14 mouse cellular contexts compared by ENCODE assay signal in the genomic region with DNA sequence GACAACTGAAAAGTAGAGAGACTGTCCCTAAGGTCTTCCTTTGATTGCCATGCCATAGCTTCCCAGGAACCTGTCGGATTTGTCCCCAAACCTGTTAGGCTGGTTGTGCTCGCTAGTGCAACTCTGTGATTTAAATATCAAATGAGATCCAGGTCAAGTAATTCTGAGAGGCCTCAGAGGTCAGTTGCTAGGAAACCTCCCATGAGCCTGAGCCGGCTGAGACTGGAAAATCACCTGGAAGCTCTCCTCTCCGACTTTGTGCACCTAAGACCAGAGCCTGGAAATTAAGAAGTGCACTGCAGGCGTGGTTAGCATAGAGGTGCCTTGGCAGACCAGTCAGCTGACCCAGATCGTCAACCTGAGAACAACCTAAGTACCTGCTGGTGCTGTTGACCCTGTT. TPM values are rescaled to one million over a fixed set of nuclear protein-coding genes. Genes with fewer than 3 reads are reported as not detected.
DNase-seq lines count a peak whose midpoint lies in the region; ATAC-seq and TF ChIP-seq lines count a peak whose summit lies in the region.
"Had no signal": no experiment of that assay in that cellular context is flagged by ENCODE, and none has a peak within 500 bp of the region (broad histone marks: within the 10 kb centered on the region; RNA-seq: fewer than 3 reads in every experiment).

No protein-coding gene starts in this region.

- H3K4me2 ChIP-seq in stomach, embryonic 16.5 days (ENCODE audit: low read depth, low read length), result no peak overlapping the region
- no peak overlapping the region for H3K4me2 ChIP-seq in liver, embryonic 12.5 days

- no peak overlapping the region for H3K9ac ChIP-seq in heart, adult 2 months (ENCODE audit: low read depth, low read length)
- H3K9ac ChIP-seq in stomach, embryonic 16.5 days (ENCODE audit: low read length), result peak overlapping the region; percentile 5; the same call in 1 of the 2 replicates
- no peak overlapping the region for H3K9ac ChIP-seq in liver, embryonic 12.5 days

- no peaks in the 10 kb centered on the region for H3K4me1 ChIP-seq in heart, adult 2 months (ENCODE audit: control insufficient read depth, insufficient read depth, low read length)
- H3K4me1 ChIP-seq in kidney, adult 2 months (ENCODE audit: control insufficient read depth, insufficient read depth, low read length), result peaks cover 11% of the 10 kb centered on the region
- H3K4me1 ChIP-seq in stomach, embryonic 16.5 days (ENCODE audit: control insufficient read depth, insufficient read depth, low read length), result no peaks in the 10 kb centered on the region
- H3K4me1 ChIP-seq in liver, embryonic 12.5 days, result no peaks in the 10 kb centered on the region
- H3K4me1 ChIP-seq: heart, embryonic 10.5 days had no signal

- H3K4me3 ChIP-seq in heart, adult 2 months, result no peak overlapping the region
- H3K4me3 ChIP-seq in kidney, adult 2 months (ENCODE audit: insufficient read depth, low read depth, low read length), result no peak overlapping the region
- no peak overlapping the region for H3K4me3 ChIP-seq in stomach, embryonic 16.5 days (replicated peaks; ENCODE audit: low read length)
- no peak overlapping the region for H3K4me3 ChIP-seq in liver, embryonic 12.5 days
- H3K4me3 ChIP-seq: heart, embryonic 10.5 days; midbrain, embryonic 10.5 days had no signal

- no peak overlapping the region for H3K27ac ChIP-seq in heart, adult 2 months
- peak overlapping the region; percentile 82 for H3K27ac ChIP-seq in kidney, adult 2 months (ENCODE audit: insufficient read depth, low read depth, low read length)
- peak overlapping the region; percentile 80 for H3K27ac ChIP-seq in stomach, embryonic 16.5 days (ENCODE audit: low read length)
- H3K27ac ChIP-seq in liver, embryonic 12.5 days, result no peak overlapping the region
- H3K27ac ChIP-seq: heart, embryonic 10.5 days; midbrain, embryonic 10.5 days had no signal

- TF ChIP-seq EP300 in heart, adult 2 months (IDR thresholded peaks at IDR 0.05; ENCODE audit: insufficient read depth, low read depth, low read length), result no peak

- ATAC-seq in stomach, embryonic 16.5 days (ENCODE audit: insufficient read depth, low FRiP score), result peak; percentile 34; the same call in 1 of the 2 replicates
- ATAC-seq in liver, embryonic 12.5 days, result no peak

- TF ChIP-seq CTCF in heart, adult 2 months (IDR thresholded peaks at IDR 0.05), result no peak
- TF ChIP-seq CTCF in kidney, adult 2 months (conservative IDR thresholded peaks at IDR 0.05; ENCODE audit: insufficient read depth, insufficient read length, low read depth, low read length), result no peak

- H3K79me2 ChIP-seq in heart, adult 2 months (replicated peaks; ENCODE audit: control insufficient read depth, insufficient read depth, low read length), result no peaks in the 10 kb centered on the region

- peaks cover 8% of the 10 kb centered on the region for H3K9me3 ChIP-seq in stomach, embryonic 16.5 days (replicated peaks; ENCODE audit: control insufficient read depth, low read length)
- no peaks in the 10 kb centered on the region for H3K9me3 ChIP-seq in liver, embryonic 12.5 days (replicated peaks)
- H3K9me3 ChIP-seq: heart, embryonic 10.5 days; midbrain, embryonic 10.5 days had no signal

- no peaks in the 10 kb centered on the region for H3K27me3 ChIP-seq in heart, adult 2 months (ENCODE audit: control insufficient read depth, insufficient read depth, low read length)
- H3K27me3 ChIP-seq in kidney, adult 2 months (replicated peaks; ENCODE audit: control insufficient read depth, insufficient read depth, low read length), result no peaks in the 10 kb centered on the region
- no peaks in the 10 kb centered on the region for H3K27me3 ChIP-seq in stomach, embryonic 16.5 days (ENCODE audit: control insufficient read depth, insufficient read depth, low read length)
- no peaks in the 10 kb centered on the region for H3K27me3 ChIP-seq in liver, embryonic 12.5 days (replicated peaks)

- no peaks in the 10 kb centered on the region for H3K36me3 ChIP-seq in heart, adult 2 months (ENCODE audit: control insufficient read depth, insufficient read depth, low read length)
- no peaks in the 10 kb centered on the region for H3K36me3 ChIP-seq in kidney, adult 2 months (ENCODE audit: control insufficient read depth, insufficient read depth, low read length)
- peaks cover 16% of the 10 kb centered on the region; the same call in 1 of the 2 replicates for H3K36me3 ChIP-seq in stomach, embryonic 16.5 days (ENCODE audit: control insufficient read depth, insufficient read depth, low read length)
- no peaks in the 10 kb centered on the region for H3K36me3 ChIP-seq in liver, embryonic 12.5 days

- peak; percentile 78 for DNase-seq in heart, adult 11 months
- DNase-seq in heart, adult 2 months, result no peak
- DNase-seq in kidney, adult 2 months, result peak; percentile 90
- DNase-seq in lung, adult 18-20 months, result peak; percentile 83 to 88
- no peak for DNase-seq in adrenal gland, postnatal 4 days (ENCODE audit: low spot score in 2 of 2)
- DNase-seq in spleen, postnatal 36 days (ENCODE audit: low spot score in 2 of 2), result no peak
- DNase-seq: adrenal gland, postnatal 10 days; cerebellum, adult 2 months; layer of hippocampus, postnatal 36 days; liver had no signal

- intact Hi-C loops in heart, adult 2 months (cut with DNase I), result loop anchor here (5.0 kb wide), 1 partner anchor 727 kb away; no protein-coding TSS in a partner anchor

- no peak for TF ChIP-seq POLR2A in heart, adult 2 months (IDR thresholded peaks at IDR 0.05; ENCODE audit: insufficient read depth, low read depth, low read length)
- no peak for TF ChIP-seq POLR2A in kidney, adult 2 months (IDR thresholded peaks at IDR 0.05; ENCODE audit: low read depth, low read length)

- WGBS in heart, adult 2 months, result 78% methylated on average over 6 of the region's 6 CpGs
- 49% methylated on average over 6 of the region's 6 CpGs for WGBS in kidney, adult 2 months
- WGBS in stomach, embryonic 16.5 days, result 47% methylated on average over 6 of the region's 6 CpGs
- 42% methylated on average over 6 of the region's 6 CpGs for whole genome bisulfite sequencing in liver, embryonic 12.5 days (ENCODE audit: insufficient replicate concordance)

RNA-seq across cellular contexts. Expression of gene Vwa2, which starts 41.0 kb away (rescaled TPM):
- not detected for total RNA-seq in heart, adult 2 months (2021)
- polyA plus RNA-seq in heart, adult 2 months (2012; rRNA removed), result not detected in 2 replicates
- polyA plus RNA-seq in kidney, adult 2 months (2012; rRNA removed), result 11.2 and 16.1 TPM in 2 replicates
- 2.5 and 2.9 TPM in 2 replicates for polyA plus RNA-seq in stomach, embryonic 16.5 days (2015; fragmentation: Nextera tagmentation; extraction: Ambion mirVana)
- 1 to 10 TPM in 1 of 2 experiments, under 1 TPM in 1; 0.08 to 4.5 TPM for total RNA-seq in adrenal gland, postnatal 4 days (2021)
- polyA plus RNA-seq in liver, embryonic 12.5 days (2016; fragmentation: Nextera tagmentation; extraction: Ambion mirVana), result 0.08 and 0.11 TPM in 2 replicates
- total RNA-seq: adrenal gland, postnatal 10 days; layer of hippocampus, postnatal 36 days had no signal

Comparison
In these comparisons a context has a peak if more than half of its experiments do, and no peak if none do; other contexts are left out.
1. DNase-seq: peak in heart, adult 11 months (single experiment), kidney, adult 2 months (single experiment) and lung, adult 18-20 months (2 of 2); none in heart, adult 2 months (0 of 2), adrenal gland, postnatal 4 days (0 of 2) and spleen, postnatal 36 days (0 of 2).
2. H3K27ac ChIP-seq: peak in kidney, adult 2 months (single experiment) and stomach, embryonic 16.5 days (single experiment); none in heart, adult 2 months (single experiment) and liver, embryonic 12.5 days (single experiment).